Mouse (Mus musculus): ENCODE results near the gene Ugcg.

GRCm38 (mm10) chr4:59172616-59173015, 16.4 kb upstream of the Ugcg start:
- TF ChIP-seq POLR2A (IDR thresholded peaks at IDR 0.05; ENCODE audit: low read depth, low read length) = no peak
- TF ChIP-seq CTCF (IDR thresholded peaks at IDR 0.05; ENCODE audit: borderline replicate concordance, insufficient read depth, low read length) = no peak
